Mouse (Mus musculus) limb, embryonic 14.5 days (tissue): ENCODE measurements around the gene Mrpl4. TPM values are rescaled to one million over a fixed set of nuclear protein-coding genes. Genes with fewer than 3 reads are reported as not detected.

Experiments used
- ATAC-seq: fragments of 200-750 bp; cut with Nextera tagmentation; 2 replicates; pipeline ENCODE4 v1.8.0; 2017; ENCODE audit warnings: low read depth, moderate number of reproducible peaks, moderate TSS enrichment; ENCODE audit not compliant: low FRiP score
- DNase-seq: peaks from one replicate; pipeline ENCODE4 v3.0.0-alpha.2; 2015; ENCODE audit warnings: low spot score
- H3K27ac ChIP-seq: fragments of 300-500 bp; sonication (generic); replicated peaks from 2 replicates; pipeline ENCODE4 v1.5.1; 2014; ENCODE audit warnings: low read depth, mild to moderate bottlenecking, low read length, moderate library complexity, mixed read lengths
- H3K27me3 ChIP-seq: fragments of 300-500 bp; sonication (generic); 2 replicates; pipeline ENCODE4 v1.6.1; 2014; ENCODE audit warnings: low read length, mixed read lengths; ENCODE audit not compliant: control insufficient read depth, insufficient read depth
- H3K36me3 ChIP-seq: fragments of 300-500 bp; sonication (generic); 2 replicates; pipeline ENCODE4 v1.6.1; 2014; ENCODE audit warnings: mild to moderate bottlenecking, low read length, moderate library complexity, mixed read lengths; ENCODE audit not compliant: control insufficient read depth, insufficient read depth
- H3K4me1 ChIP-seq: fragments of 300-500 bp; sonication (generic); 2 replicates; pipeline ENCODE4 v1.6.1; 2014; ENCODE audit warnings: antibody characterized with exemption, low read length, mixed read lengths; ENCODE audit not compliant: control insufficient read depth, insufficient read depth
- H3K4me2 ChIP-seq: fragments of 300-500 bp; sonication (generic); replicated peaks from 2 replicates; pipeline ENCODE4 v1.6.1; 2014; ENCODE audit warnings: low read depth, mild to moderate bottlenecking, low read length, moderate library complexity; ENCODE audit not compliant: severe bottlenecking
- H3K4me3 ChIP-seq: fragments of 300-500 bp; sonication (generic); replicated peaks from 2 replicates; pipeline ENCODE4 v1.5.1; 2014; ENCODE audit warnings: low read length
- H3K9ac ChIP-seq: fragments of 300-500 bp; sonication (generic); 2 replicates; pipeline ENCODE4 v1.6.1; 2014; ENCODE audit warnings: mild to moderate bottlenecking, low read depth, low read length, moderate library complexity; ENCODE audit not compliant: severe bottlenecking
- H3K9me3 ChIP-seq: fragments of 300-500 bp; sonication (generic); 2 replicates; pipeline ENCODE4 v1.6.1; 2016; ENCODE audit warnings: low read length; ENCODE audit not compliant: control insufficient read depth
- POLR2A ChIP-seq: fragments of 200-500 bp; IDR thresholded peaks from 2 replicates; pipeline ENCODE4 v1.8.0; 2012; ENCODE audit warnings: inconsistent platforms, mild to moderate bottlenecking, moderate library complexity, borderline replicate concordance; ENCODE audit not compliant: insufficient read depth, insufficient read length; ENCODE audit errors: extremely low read depth
- WGBS: fragments of 180-500 bp; shearing (Covaris S2); extraction: QIAGEN DNeasy Blood & Tissue Kit; methylation state at CpG from one replicate; pipeline ENCODE4 v1.1.7; 2014; 5-methylcytosine and 5-hydroxymethylcytosine counted together
- polyA plus RNA-seq, 2 experiments: library from polyadenylated mRNA; depleted of rRNA in 1 of 2; stranded (reverse) in 1 of 2; unstranded in 1 of 2; fragments of >200 nt; fragmentation: Nextera tagmentation in 1 of 2; extraction: Ambion mirVana in 1 of 2; gene quantifications; 2 replicates each; pipeline versions ENCODE4 v1.2.1 to v1.2.3; 2012 to 2014

The Mrpl4 gene
- polyA plus RNA-seq, 2 experiments: 89.0 to 115 TPM

DNA sequence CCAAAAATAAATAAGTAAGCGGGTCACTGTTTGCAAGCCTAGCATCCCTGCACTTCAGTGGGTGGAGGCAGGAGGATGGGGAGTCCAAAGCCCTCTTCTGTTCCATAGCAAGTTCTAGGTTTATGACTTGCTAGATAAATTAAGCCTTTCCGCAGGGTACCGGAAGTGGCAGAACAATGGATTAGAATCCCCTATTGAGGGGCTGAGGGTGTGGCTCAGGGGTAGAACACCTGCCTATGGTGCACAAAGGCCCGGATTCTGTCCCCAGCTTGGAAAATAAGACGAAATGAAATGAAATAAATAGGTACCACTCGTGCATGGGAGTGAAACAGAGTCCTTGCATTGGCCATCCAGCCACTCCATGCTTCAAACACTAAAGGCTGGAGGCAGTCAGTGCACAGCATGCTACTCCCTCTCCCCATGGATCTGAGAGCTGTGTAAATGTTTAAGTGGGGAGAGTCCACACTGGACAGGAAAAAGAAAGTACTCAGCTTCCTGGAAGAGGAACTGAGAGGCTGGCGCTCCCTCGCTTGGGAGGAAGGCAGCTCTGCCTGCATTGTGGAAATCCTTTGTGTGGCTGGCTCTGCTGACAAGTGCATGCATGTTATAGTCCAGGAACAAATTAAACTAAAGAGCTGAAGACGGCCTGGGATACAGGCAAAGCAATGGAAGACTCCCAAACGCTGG, 24.0 kb upstream of the Mrpl4 start:
- H3K4me3 ChIP-seq: no peak overlapping the region
- ATAC-seq: no peak
- H3K27me3 ChIP-seq: no peaks in the 10 kb centered on the region
- H3K36me3 ChIP-seq: no peaks in the 10 kb centered on the region; the same call in 1 of the 2 replicates
- peaks cover 26% of the 10 kb centered on the region for H3K4me1 ChIP-seq
- no peak overlapping the region for H3K4me2 ChIP-seq
- no peak overlapping the region for H3K9ac ChIP-seq
- H3K9me3 ChIP-seq: no peaks in the 10 kb centered on the region
- 0 out of 2 replicates have a peak overlapping the region, but pooled peaks have one; percentile 14 for H3K27ac ChIP-seq
- WGBS: 57% methylated on average over 10 of the region's 10 CpGs
- no peak for DNase-seq
- no peak for TF ChIP-seq POLR2A

GRCm38 (mm10) chr9:20979181-20979580, 23.4 kb upstream of the Mrpl4 start:
- Histone ChIP-seq H3K36me3 (no peaks in the 10 kb centered on the region), H3K4me3 (no peak overlapping the region), H3K4me2 (no peak overlapping the region), H3K4me1 (peaks cover 20% of the 10 kb centered on the region), H3K9me3 (no peaks in the 10 kb centered on the region), H3K27ac (0 out of 2 replicates have a peak overlapping the region, but pooled peaks have one; percentile 14), H3K27me3 (no peaks in the 10 kb centered on the region), H3K9ac (no peak overlapping the region)
- WGBS: 59% methylated on average over 5 of the region's 5 CpGs
- TF ChIP-seq POLR2A: no peak
- DNase-seq (no peak), ATAC-seq (no peak)

- Histone ChIP-seq H3K9me3 (no peaks in the 10 kb centered on the region), H3K9ac (no peak overlapping the region), H3K36me3 (no peaks in the 10 kb centered on the region), H3K27ac (no peak overlapping the region), H3K27me3 (no peaks in the 10 kb centered on the region), H3K4me1 (peaks cover 15% of the 10 kb centered on the region), H3K4me2 (no peak overlapping the region), H3K4me3 (no peak overlapping the region)
- WGBS: 84% methylated on average over 7 of the region's 7 CpGs
- no peak for ATAC-seq
- DNase-seq: no peak
- no peak for TF ChIP-seq POLR2A
Measured at GRCm38 (mm10) chr9:20979769-20980168, 22.8 kb upstream of the Mrpl4 start.

- no peak overlapping the region for H3K4me3 ChIP-seq
- peaks cover 14% of the 10 kb centered on the region for H3K4me1 ChIP-seq
- no peak for TF ChIP-seq POLR2A
- no peaks in the 10 kb centered on the region for H3K27me3 ChIP-seq
- 0 out of 2 replicates have a peak overlapping the region, but pooled peaks have one; percentile 2 for H3K9ac ChIP-seq
- H3K9me3 ChIP-seq: no peaks in the 10 kb centered on the region
- no peak overlapping the region for H3K27ac ChIP-seq
- H3K36me3 ChIP-seq: no peaks in the 10 kb centered on the region
- WGBS: 73% methylated on average over 3 of the region's 3 CpGs
- ATAC-seq: no peak
- no peak for DNase-seq
- H3K4me2 ChIP-seq: no peak overlapping the region
Measured at GRCm38 (mm10) chr9:20982171-20982570, 20.4 kb upstream of the Mrpl4 start.

- Histone ChIP-seq H3K4me1 (peaks cover 23% of the 10 kb centered on the region), H3K9me3 (no peaks in the 10 kb centered on the region), H3K27me3 (no peaks in the 10 kb centered on the region), H3K4me3 (no peak overlapping the region), H3K4me2 (no peak overlapping the region), H3K27ac (0 out of 2 replicates have a peak overlapping the region, but pooled peaks have one; percentile 20), H3K36me3 (no peaks in the 10 kb centered on the region), H3K9ac (no peak overlapping the region)
- 32% methylated on average over 5 of the region's 5 CpGs for WGBS
- no peak for TF ChIP-seq POLR2A
- ATAC-seq (no peak), DNase-seq (no peak)
Measured at GRCm38 (mm10) chr9:20983169-20983568, 19.4 kb upstream of the Mrpl4 start.
